Mouse (Mus musculus): ENCODE results near the gene Fam81a.

GRCm38 (mm10) chr9:70088786-70089096, 53.6 kb downstream of the Fam81a start:
- TF ChIP-seq CTCF (conservative IDR thresholded peaks at IDR 0.05 in 1 of 2, IDR thresholded peaks at IDR 0.05 in 1 of 2; ENCODE audit: low read depth in 2 of 2, low read length in 2 of 2) (no peak), RAD21 (IDR thresholded peaks at IDR 0.05; ENCODE audit: low read depth, low read length) (no peak), KAT2A (IDR thresholded peaks at IDR 0.05; ENCODE audit: insufficient replicate concordance, low read length) (no peak), UBTF (IDR thresholded peaks at IDR 0.05; ENCODE audit: low read depth, low read length) (no peak), POLR2A (IDR thresholded peaks at IDR 0.05; ENCODE audit: low read depth, low read length) (no peak), SIN3A (IDR thresholded peaks at IDR 0.05; ENCODE audit: low read length) (no peak), MXI1 (IDR thresholded peaks at IDR 0.05; ENCODE audit: low read depth, low read length) (no peak), RCOR1 (conservative IDR thresholded peaks at IDR 0.05; ENCODE audit: low read depth, low read length) (no peak), MEF2A (IDR thresholded peaks at IDR 0.05; ENCODE audit: borderline replicate concordance, low read depth, low read length) (no peak), EP300 (IDR thresholded peaks at IDR 0.05; ENCODE audit: low read length) (no peak), MYC (IDR thresholded peaks at IDR 0.05; ENCODE audit: low read depth, low read length) (no peak), MAX (IDR thresholded peaks at IDR 0.05; ENCODE audit: low read length) (no peak), ZC3H11A (IDR thresholded peaks at IDR 0.05; ENCODE audit: low read depth, low read length) (no peak)
